Comparison of ENCODE assay signal across 21 mouse cellular contexts in genomic region chr5:66607801-66608200, GRCm38 (mm10). TPM values are rescaled to one million over a fixed set of nuclear protein-coding genes. Genes with fewer than 3 reads are reported as not detected.
A peak's percentile ranks its signal among the peaks of the same experiment; 100 is the strongest.
DNase-seq lines count a peak whose midpoint lies in the region; ATAC-seq lines count a peak whose summit lies in the region.
"Had no signal": no experiment of that assay in that cellular context is flagged by ENCODE, and none has a peak within 500 bp of the region (broad histone marks: within the 10 kb centered on the region; RNA-seq: fewer than 3 reads in every experiment).

No protein-coding gene starts in this region.

- no peak overlapping the region for H3K4me2 ChIP-seq in heart, embryonic 15.5 days
- H3K4me2 ChIP-seq in heart, embryonic 12.5 days = no peak overlapping the region
- no peak overlapping the region for H3K4me2 ChIP-seq in lung, embryonic 16.5 days (ENCODE audit: low read depth, low read length)
- H3K4me2 ChIP-seq in embryonic facial prominence, embryonic 15.5 days (replicated peaks) = no peak overlapping the region
- H3K4me2 ChIP-seq: forebrain, embryonic 12.5 days; kidney, embryonic 15.5 days; lung, embryonic 15.5 days had no signal

- peak overlapping the region; percentile 27; the same call in 1 of the 2 replicates for H3K27ac ChIP-seq in heart, embryonic 15.5 days
- no peak overlapping the region for H3K27ac ChIP-seq in heart, embryonic 12.5 days (ENCODE audit: poor library complexity, severe bottlenecking)
- H3K27ac ChIP-seq in lung, embryonic 16.5 days (ENCODE audit: low read length) = peak overlapping the region; percentile 9; the same call in 1 of the 2 replicates
- peak overlapping the region; percentile 45; the same call in 1 of the 2 replicates for H3K27ac ChIP-seq in embryonic facial prominence, embryonic 15.5 days (replicated peaks)
- H3K27ac ChIP-seq: forebrain, embryonic 12.5 days; hindbrain, embryonic 10.5 days; kidney, embryonic 15.5 days; liver, embryonic 14.5 days; lung, embryonic 15.5 days; macrophage had no signal

- no peak for DNase-seq in lung, postnatal 36 days
- no peak for DNase-seq in cerebellum, postnatal 10 days
- no peak for DNase-seq in right cerebral cortex, postnatal 4 days
- DNase-seq: adrenal gland, adult 2 months; cerebellum, adult 11-12 months; cerebellum, postnatal 25 days; gastrocnemius, postnatal 14 days; kidney, postnatal 4 days; thymus, postnatal 14 days had no signal

- WGBS in heart, embryonic 15.5 days = 83% methylated on average over 10 of the region's 10 CpGs
- WGBS in heart, embryonic 12.5 days = 79% methylated on average over 10 of the region's 10 CpGs
- WGBS in lung, embryonic 16.5 days = 88% methylated on average over 10 of the region's 10 CpGs
- WGBS in embryonic facial prominence, embryonic 15.5 days = 72% methylated on average over 10 of the region's 10 CpGs

- H3K4me3 ChIP-seq in heart, embryonic 15.5 days = no peak overlapping the region
- H3K4me3 ChIP-seq in heart, embryonic 12.5 days = no peak overlapping the region
- H3K4me3 ChIP-seq in lung, embryonic 16.5 days (ENCODE audit: low read length) = no peak overlapping the region
- H3K4me3 ChIP-seq in embryonic facial prominence, embryonic 15.5 days (replicated peaks) = no peak overlapping the region
- H3K4me3 ChIP-seq: forebrain, embryonic 12.5 days; hindbrain, embryonic 10.5 days; kidney, embryonic 15.5 days; lung, embryonic 15.5 days had no signal

- ATAC-seq in heart, embryonic 15.5 days (replicated peaks; ENCODE audit: insufficient number of reproducible peaks, insufficient read depth, low FRiP score, low read depth) = no peak
- no peak for ATAC-seq in heart, embryonic 12.5 days (ENCODE audit: insufficient number of reproducible peaks, low FRiP score)
- ATAC-seq in lung, embryonic 16.5 days (ENCODE audit: low read depth) = no peak
- ATAC-seq in embryonic facial prominence, embryonic 15.5 days (ENCODE audit: insufficient number of reproducible peaks, low FRiP score, low TSS enrichment, low read depth) = no peak
- ATAC-seq: hindbrain, embryonic 16.5 days; intestine, postnatal 0 days had no signal

- no peak overlapping the region for H3K9ac ChIP-seq in heart, embryonic 15.5 days
- H3K9ac ChIP-seq in heart, embryonic 12.5 days = no peak overlapping the region
- H3K9ac ChIP-seq in lung, embryonic 16.5 days (ENCODE audit: low read length) = no peak overlapping the region
- H3K9ac ChIP-seq in embryonic facial prominence, embryonic 15.5 days = no peak overlapping the region
- H3K9ac ChIP-seq: forebrain, embryonic 12.5 days; kidney, embryonic 15.5 days; liver, embryonic 14.5 days; lung, embryonic 15.5 days had no signal

- peaks cover 55% of the 10 kb centered on the region for H3K4me1 ChIP-seq in heart, embryonic 15.5 days (replicated peaks)
- H3K4me1 ChIP-seq in heart, embryonic 12.5 days (replicated peaks) = peaks cover 67% of the 10 kb centered on the region
- H3K4me1 ChIP-seq in lung, embryonic 16.5 days (replicated peaks; ENCODE audit: control insufficient read depth, insufficient read depth, low read length) = peaks cover 47% of the 10 kb centered on the region
- H3K4me1 ChIP-seq in embryonic facial prominence, embryonic 15.5 days = peaks cover 40% of the 10 kb centered on the region

- no peaks in the 10 kb centered on the region for H3K9me3 ChIP-seq in heart, embryonic 15.5 days (replicated peaks)
- no peaks in the 10 kb centered on the region for H3K9me3 ChIP-seq in heart, embryonic 12.5 days (replicated peaks)
- H3K9me3 ChIP-seq in lung, embryonic 16.5 days (ENCODE audit: control insufficient read depth, low read length) = no peaks in the 10 kb centered on the region
- no peaks in the 10 kb centered on the region for H3K9me3 ChIP-seq in embryonic facial prominence, embryonic 15.5 days (replicated peaks)
- H3K9me3 ChIP-seq: forebrain, embryonic 12.5 days; hindbrain, embryonic 10.5 days; kidney, embryonic 15.5 days; lung, embryonic 15.5 days had no signal

- H3K36me3 ChIP-seq in heart, embryonic 15.5 days = no peaks in the 10 kb centered on the region
- H3K36me3 ChIP-seq in heart, embryonic 12.5 days = no peaks in the 10 kb centered on the region
- H3K36me3 ChIP-seq in lung, embryonic 16.5 days (ENCODE audit: control insufficient read depth, insufficient read depth, low read length) = no peaks in the 10 kb centered on the region
- H3K36me3 ChIP-seq in embryonic facial prominence, embryonic 15.5 days = no peaks in the 10 kb centered on the region
- H3K36me3 ChIP-seq: forebrain, embryonic 12.5 days; hindbrain, embryonic 10.5 days; kidney, embryonic 15.5 days; lung, embryonic 15.5 days had no signal

- no peaks in the 10 kb centered on the region for H3K27me3 ChIP-seq in heart, embryonic 15.5 days
- no peaks in the 10 kb centered on the region for H3K27me3 ChIP-seq in heart, embryonic 12.5 days (replicated peaks)
- H3K27me3 ChIP-seq in lung, embryonic 16.5 days (ENCODE audit: control insufficient read depth, insufficient read depth, low read depth, low read length) = no peaks in the 10 kb centered on the region
- H3K27me3 ChIP-seq in embryonic facial prominence, embryonic 15.5 days = no peaks in the 10 kb centered on the region
- H3K27me3 ChIP-seq: forebrain, embryonic 12.5 days; kidney, embryonic 15.5 days; lung, embryonic 15.5 days had no signal

RNA-seq across cellular contexts. Expression of gene Apbb2, which starts 10.8 kb away (rescaled TPM):
- 32.6 and 35.5 TPM in 2 replicates for polyA plus RNA-seq in heart, embryonic 15.5 days (2015; fragmentation: Nextera tagmentation; extraction: Ambion mirVana)
- polyA plus RNA-seq in heart, embryonic 12.5 days (2016; fragmentation: Nextera tagmentation; extraction: Ambion mirVana) = 30.7 and 32.1 TPM in 2 replicates
- 56.7 and 57.0 TPM in 2 replicates for polyA plus RNA-seq in lung, embryonic 16.5 days (2015; fragmentation: Nextera tagmentation; extraction: Ambion mirVana)
- 43.6 and 54.7 TPM in 2 replicates for polyA plus RNA-seq in embryonic facial prominence, embryonic 15.5 days (2015; fragmentation: Nextera tagmentation; extraction: Ambion mirVana)
